ENCODE assay signal across 13 mouse cellular contexts in the genomic region with DNA sequence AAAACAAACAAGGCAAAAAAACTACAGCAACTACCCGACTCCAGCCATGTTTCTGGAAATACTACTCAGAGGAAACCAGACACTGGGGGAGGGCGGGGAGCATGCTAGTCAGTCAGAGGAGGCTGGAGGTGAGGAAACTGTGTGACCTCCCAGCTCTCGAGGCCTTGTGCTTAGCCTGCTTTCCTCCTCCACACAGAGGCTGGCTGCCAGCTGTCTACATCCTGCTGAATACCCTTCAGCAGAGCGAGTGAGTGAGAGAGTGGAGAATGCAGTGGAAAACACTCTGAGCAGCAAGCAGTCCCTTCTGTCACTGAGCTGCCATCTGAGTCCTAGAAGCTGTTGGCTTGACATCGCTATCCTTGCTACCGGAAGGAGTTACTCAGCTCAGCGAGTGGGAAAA. TPM values are rescaled to one million over a fixed set of nuclear protein-coding genes. Genes with fewer than 3 reads are reported as not detected.
DNase-seq lines count a peak whose midpoint lies in the region; ATAC-seq and TF ChIP-seq lines count a peak whose summit lies in the region.
"Had no signal": no experiment of that assay in that cellular context is flagged by ENCODE, and none has a peak within 500 bp of the region (broad histone marks: within the 10 kb centered on the region; RNA-seq: fewer than 3 reads in every experiment).

No protein-coding gene starts in this region.

- no peak for DNase-seq in kidney, adult 18-20 months
- peak; percentile 27 for DNase-seq in NIH3T3 (ENCODE audit: low read depth)
- DNase-seq in brain, embryonic 14.5 days (ENCODE audit: low read depth) = peak; percentile 27
- no peak for DNase-seq in urinary bladder, adult 18-20 months (ENCODE audit: low spot score in 2 of 2)
- DNase-seq in urinary bladder, postnatal 36 days (ENCODE audit: low spot score in 2 of 2) = no peak
- DNase-seq: thymus, postnatal 4 days had no signal

- WGBS in kidney, embryonic 15.5 days = 22% methylated on average over 7 of the region's 7 CpGs
- WGBS in lung, embryonic 16.5 days = 26% methylated on average over 7 of the region's 7 CpGs

- H3K9ac ChIP-seq in kidney, embryonic 15.5 days = no peak overlapping the region
- H3K9ac ChIP-seq in lung, embryonic 16.5 days (ENCODE audit: low read length) = no peak overlapping the region
- H3K9ac ChIP-seq: forebrain, embryonic 12.5 days had no signal

- no peaks in the 10 kb centered on the region for H3K36me3 ChIP-seq in kidney, embryonic 15.5 days
- H3K36me3 ChIP-seq in lung, embryonic 16.5 days (ENCODE audit: control insufficient read depth, insufficient read depth, low read length) = no peaks in the 10 kb centered on the region
- H3K36me3 ChIP-seq: forebrain, embryonic 12.5 days had no signal

- H3K9me3 ChIP-seq in kidney, embryonic 15.5 days (replicated peaks) = no peaks in the 10 kb centered on the region
- no peaks in the 10 kb centered on the region; the same call in 1 of the 2 replicates for H3K9me3 ChIP-seq in lung, embryonic 16.5 days (ENCODE audit: control insufficient read depth, low read length)
- H3K9me3 ChIP-seq: forebrain, embryonic 12.5 days had no signal

- TF ChIP-seq CTCF in brain, embryonic 14.5 days (IDR thresholded peaks at IDR 0.05; ENCODE audit: borderline replicate concordance, extremely low read depth, insufficient read depth, insufficient read length) = no peak

- peak; percentile 84 for ATAC-seq in kidney, embryonic 15.5 days (replicated peaks; ENCODE audit: low FRiP score)
- peak; percentile 95 for ATAC-seq in lung, embryonic 16.5 days (ENCODE audit: low read depth)
- no peak for ATAC-seq in erythroblast, adult 5-6 weeks (replicated peaks; ENCODE audit: low FRiP score, poor library complexity, severe bottlenecking)
- ATAC-seq: intestine, postnatal 0 days had no signal

- H3K4me1 ChIP-seq in kidney, embryonic 15.5 days = peaks cover 10% of the 10 kb centered on the region
- no peaks in the 10 kb centered on the region for H3K4me1 ChIP-seq in lung, embryonic 16.5 days (replicated peaks; ENCODE audit: control insufficient read depth, insufficient read depth, low read length)
- H3K4me1 ChIP-seq: forebrain, embryonic 12.5 days had no signal

- peak overlapping the region; percentile 28; the same call in 1 of the 2 replicates for H3K27ac ChIP-seq in kidney, embryonic 15.5 days
- peak overlapping the region; percentile 64 for H3K27ac ChIP-seq in lung, embryonic 16.5 days (ENCODE audit: low read length)
- H3K27ac ChIP-seq: forebrain, embryonic 12.5 days; macrophage had no signal

- TF ChIP-seq POLR2A in brain, embryonic 14.5 days (IDR thresholded peaks at IDR 0.05; ENCODE audit: borderline replicate concordance, extremely low read depth, insufficient read depth, insufficient read length, poor library complexity, severe bottlenecking) = no peak

- no peak overlapping the region for H3K4me3 ChIP-seq in kidney, embryonic 15.5 days (replicated peaks)
- no peak overlapping the region for H3K4me3 ChIP-seq in lung, embryonic 16.5 days (ENCODE audit: low read length)
- H3K4me3 ChIP-seq: forebrain, embryonic 12.5 days had no signal

- H3K4me2 ChIP-seq in kidney, embryonic 15.5 days = no peak overlapping the region
- no peak overlapping the region for H3K4me2 ChIP-seq in lung, embryonic 16.5 days (ENCODE audit: low read depth, low read length)
- H3K4me2 ChIP-seq: forebrain, embryonic 12.5 days had no signal

- H3K27me3 ChIP-seq in kidney, embryonic 15.5 days = no peaks in the 10 kb centered on the region
- H3K27me3 ChIP-seq in lung, embryonic 16.5 days (ENCODE audit: control insufficient read depth, insufficient read depth, low read depth, low read length) = no peaks in the 10 kb centered on the region
- H3K27me3 ChIP-seq: forebrain, embryonic 12.5 days had no signal

RNA-seq across cellular contexts. Expression of a gene that starts 30.2 kb away (rescaled TPM):
- 0.05 TPM in 1 of 2 replicates, not detected in the other for polyA plus RNA-seq in kidney, embryonic 15.5 days (2015; fragmentation: Nextera tagmentation; extraction: Ambion mirVana)
- not detected in 2 replicates for polyA plus RNA-seq in brain, embryonic 14.5 days (2012; rRNA removed)
- 0.21 and 0.65 TPM in 2 replicates for polyA plus RNA-seq in lung, embryonic 16.5 days (2015; fragmentation: Nextera tagmentation; extraction: Ambion mirVana)
- not detected in 2 replicates for total RNA-seq in erythroblast, adult 5-6 weeks (2015; ENCODE audit: low replicate concordance)
- not detected in 2 replicates for total RNA-seq in erythroblast, adult 5-6 weeks (2017; ENCODE audit: low replicate concordance)
- polyA plus RNA-seq: forebrain, embryonic 12.5 days; macrophage; neural tube, embryonic 14.5 days had no signal

RNA-seq across cellular contexts. Expression of a gene that starts 44.7 kb away (rescaled TPM):
- 41.3 and 44.1 TPM in 2 replicates for polyA plus RNA-seq in kidney, embryonic 15.5 days (2015; fragmentation: Nextera tagmentation; extraction: Ambion mirVana)
- polyA plus RNA-seq in brain, embryonic 14.5 days (2012; rRNA removed) = 98.7 and 107 TPM in 2 replicates
- polyA plus RNA-seq in lung, embryonic 16.5 days (2015; fragmentation: Nextera tagmentation; extraction: Ambion mirVana) = 20.0 and 27.8 TPM in 2 replicates
- total RNA-seq in erythroblast, adult 5-6 weeks (2015; ENCODE audit: low replicate concordance) = 5.0 and 5.6 TPM in 2 replicates
- total RNA-seq in erythroblast, adult 5-6 weeks (2017; ENCODE audit: low replicate concordance) = 5.3 and 10.1 TPM in 2 replicates

Comparison
In these comparisons a context has a peak if more than half of its experiments do, and no peak if none do; other contexts are left out.
1. DNase-seq: peak in NIH3T3 (single experiment) and brain, embryonic 14.5 days (single experiment); none in kidney, adult 18-20 months (single experiment), urinary bladder, adult 18-20 months (0 of 2) and urinary bladder, postnatal 36 days (0 of 2).